Mouse (Mus musculus) cerebellum, adult 2 months (tissue): ENCODE results near the gene Avpr1b. TPM values are rescaled to one million over a fixed set of nuclear protein-coding genes. Genes with fewer than 3 reads are reported as not detected.

Source experiments
- DNase-seq, 2 experiments: peaks; one replicate each; pipeline ENCODE4 v3.0.0; 2021
- H3K27ac ChIP-seq: fragments of 200-500 bp; 2 replicates; pipeline ENCODE4 v1.5.1; 2012; ENCODE audit warnings: low read length, control low read depth, inconsistent platforms; ENCODE audit not compliant: insufficient read depth
- H3K27me3 ChIP-seq: fragments of 200-500 bp; 2 replicates; pipeline ENCODE4 v1.6.1; 2012; ENCODE audit warnings: inconsistent platforms, mild to moderate bottlenecking, low read length, moderate library complexity; ENCODE audit not compliant: control insufficient read depth, insufficient read depth
- H3K4me1 ChIP-seq: fragments of 200-500 bp; 2 replicates; pipeline ENCODE4 v1.6.1; 2011; ENCODE audit warnings: low read length; ENCODE audit not compliant: control insufficient read depth, insufficient read depth
- H3K4me3 ChIP-seq: fragments of 200-500 bp; replicated peaks from 2 replicates; pipeline ENCODE3; 2011; ENCODE audit warnings: mild to moderate bottlenecking, low read depth, low read length, control low read depth; ENCODE audit not compliant: insufficient read depth
- CTCF ChIP-seq: fragments of 200-500 bp; IDR thresholded peaks from 2 replicates; pipeline ENCODE4 v1.5.1; 2011; ENCODE audit warnings: low read depth, mild to moderate bottlenecking, control low read depth, low read length, moderate library complexity, borderline replicate concordance; ENCODE audit not compliant: insufficient read depth
- POLR2A ChIP-seq: fragments of 200-500 bp; IDR thresholded peaks from 2 replicates; pipeline ENCODE4 v1.6.1; 2011; ENCODE audit warnings: low read length, control low read depth, borderline replicate concordance; ENCODE audit not compliant: insufficient read depth
- WGBS: fragments of 180-500 bp; shearing (Covaris S2); methylation state at CpG from one replicate; pipeline ENCODE4 v1.1.7; 2018; 5-methylcytosine and 5-hydroxymethylcytosine counted together
- polyA plus RNA-seq: library from polyadenylated mRNA; depleted of rRNA; stranded (reverse); fragments of >200 nt; gene quantifications from 2 replicates; pipeline ENCODE4 v1.2.3, GENCODE M21; 2012; rRNA removed

Avpr1b gene
- polyA plus RNA-seq, 1 experiment: not detected

- Histone ChIP-seq H3K4me3 (no peak overlapping the region), H3K27me3 (no peaks in the 10 kb centered on the region), H3K27ac (no peak overlapping the region), H3K4me1 (no peaks in the 10 kb centered on the region)
- 86% methylated on average over 2 of the region's 2 CpGs for WGBS
- TF ChIP-seq POLR2A: no peak
- TF ChIP-seq CTCF: no peak
- no peak for DNase-seq
These were observed 43.2 kb downstream of the Avpr1b start for GRCm38 (mm10) chr1:131642251-131642650.

GRCm38 (mm10) chr1:131652670-131653443 lies 53.8 kb downstream of the Avpr1b start:
- TF ChIP-seq POLR2A: no peak
- TF ChIP-seq CTCF: no peak
- WGBS: 60% methylated on average over 12 of the region's 12 CpGs

GRCm38 (mm10) chr1:131655601-131656000 lies 56.6 kb downstream of the Avpr1b start:
- Histone ChIP-seq H3K27ac (no peak overlapping the region), H3K4me3 (no peak overlapping the region), H3K4me1 (no peaks in the 10 kb centered on the region), H3K27me3 (no peaks in the 10 kb centered on the region)
- WGBS: 83% methylated on average over 6 of the region's 6 CpGs
- no peak for DNase-seq
- no peak for TF ChIP-seq POLR2A
- no peak for TF ChIP-seq CTCF

More at GRCm38 (mm10) chr1:131652670-131653443, 53.8 kb downstream of the Avpr1b start:
- Histone ChIP-seq H3K27ac (no peak overlapping the region), H3K4me3 (no peak overlapping the region), H3K27me3 (no peaks in the 10 kb centered on the region), H3K4me1 (no peaks in the 10 kb centered on the region)
- DNase-seq: no peak

- H3K27me3 ChIP-seq: no peaks in the 10 kb centered on the region
- under 1% methylated on average over 11 of the region's 11 CpGs for WGBS
- no peak overlapping the region for H3K27ac ChIP-seq
- peak; percentile 88 to 90 for DNase-seq
- H3K4me3 ChIP-seq: peak overlapping the region; percentile 24
- H3K4me1 ChIP-seq: no peaks in the 10 kb centered on the region
- TF ChIP-seq POLR2A (no peak; the same call in 1 of the 2 replicates), CTCF (peak; percentile 91)
These were observed 58.9 kb downstream of the Avpr1b start for GRCm38 (mm10) chr1:131657945-131658354.

- H3K27me3 ChIP-seq: no peaks in the 10 kb centered on the region
- H3K27ac ChIP-seq: no peak overlapping the region
- H3K4me1 ChIP-seq: no peaks in the 10 kb centered on the region
- WGBS: 65% methylated on average over 5 of the region's 5 CpGs
- no peak overlapping the region for H3K4me3 ChIP-seq
- DNase-seq: no peak
- TF ChIP-seq CTCF (no peak), POLR2A (no peak)
These were observed 60.6 kb downstream of the Avpr1b start for GRCm38 (mm10) chr1:131659512-131660085.

- DNase-seq: no peak
- no peaks in the 10 kb centered on the region for H3K4me1 ChIP-seq
- TF ChIP-seq CTCF (no peak), POLR2A (no peak)
- H3K27me3 ChIP-seq: no peaks in the 10 kb centered on the region
- no peak overlapping the region for H3K4me3 ChIP-seq
- no peak overlapping the region for H3K27ac ChIP-seq
- WGBS: 85% methylated on average over 2 of the region's 2 CpGs
These were observed 61.2 kb downstream of the Avpr1b start for GRCm38 (mm10) chr1:131660266-131660665.

- no peaks in the 10 kb centered on the region for H3K27me3 ChIP-seq
- H3K4me1 ChIP-seq: no peaks in the 10 kb centered on the region
- no peak overlapping the region for H3K27ac ChIP-seq
- 76% methylated on average over 7 of the region's 7 CpGs for WGBS
- DNase-seq: no peak
- no peak for TF ChIP-seq CTCF
- TF ChIP-seq POLR2A: no peak
- no peak overlapping the region for H3K4me3 ChIP-seq
These were observed 61.9 kb downstream of the Avpr1b start for GRCm38 (mm10) chr1:131660716-131661472.

Other genes with a start within 250 kb of the Avpr1b start
- gene Srgap2, start 71.9 kb upstream of the Avpr1b start, polyA plus RNA-seq: 83.1 and 94.6 TPM in 2 replicates
- gene Fam72a, start 71.3 kb upstream of the Avpr1b start, polyA plus RNA-seq: 1.9 TPM in 2 replicates
- 0.10 and 0.19 TPM in 2 replicates for gene Ctse, start 39.1 kb downstream of the Avpr1b start, polyA plus RNA-seq
- 4.5 and 4.8 TPM in 2 replicates for gene Rab7b, start 89.5 kb downstream of the Avpr1b start, polyA plus RNA-seq
- 0.05 TPM in 2 replicates for gene Slc26a9, start 144.8 kb downstream of the Avpr1b start, polyA plus RNA-seq
- 2.1 and 2.7 TPM in 2 replicates for gene Pm20d1, start 198.1 kb downstream of the Avpr1b start, polyA plus RNA-seq
- 55.3 and 55.5 TPM in 2 replicates for gene Slc41a1, start 228.3 kb downstream of the Avpr1b start, polyA plus RNA-seq